Mouse (Mus musculus) neutrophil, adult 65 days (primary cell): ENCODE measurements around the gene Lpcat2. TPM values are rescaled to one million over a fixed set of nuclear protein-coding genes. Genes with fewer than 3 reads are reported as not detected.

Experiments
- total RNA-seq: library from RNA; stranded (reverse); gene quantifications from 2 replicates; pipeline ENCODE4 v1.2.4, GENCODE M21; 2023

The Lpcat2 gene
- total RNA-seq = 149 and 197 TPM in 2 replicates

DNA sequence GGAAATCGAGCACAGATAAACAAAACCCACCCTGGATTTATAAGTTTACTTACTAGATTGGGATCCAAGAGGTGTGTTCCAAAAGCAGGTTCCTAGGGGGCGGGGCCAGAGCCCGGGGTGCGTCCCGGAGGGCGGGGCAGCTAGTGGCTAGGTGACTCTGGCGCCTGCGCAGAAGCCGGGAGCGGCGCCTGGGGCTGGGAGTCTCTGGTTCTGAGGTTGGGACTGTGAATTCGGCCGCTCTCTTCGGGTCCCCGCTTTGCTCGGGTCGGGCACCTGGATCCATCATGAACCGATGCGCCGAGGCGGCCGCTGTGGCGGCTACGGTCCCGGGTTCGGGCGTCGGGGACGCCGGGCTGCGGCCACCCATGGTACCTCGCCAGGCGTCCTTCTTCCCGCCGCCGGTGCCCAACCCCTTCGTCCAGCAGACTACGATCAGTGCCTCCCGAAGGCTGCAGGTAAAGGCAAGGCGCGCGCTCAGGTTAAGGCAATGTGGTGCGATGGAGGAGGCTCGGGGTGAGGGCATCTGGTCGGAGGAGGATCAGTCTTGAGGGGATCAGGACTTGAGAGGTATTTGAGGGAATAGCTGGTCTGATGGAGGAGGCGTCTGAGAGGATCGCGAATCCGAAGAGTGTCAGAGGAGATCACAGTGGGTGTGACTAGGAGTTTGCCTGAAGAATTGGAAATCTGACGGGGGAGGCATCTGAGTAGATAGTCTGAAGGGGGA lies at the start of gene Lpcat2:
Lpcat2 (plus strand) TSS at position 169 of the 724 bp plus-strand sequence.

DNA sequence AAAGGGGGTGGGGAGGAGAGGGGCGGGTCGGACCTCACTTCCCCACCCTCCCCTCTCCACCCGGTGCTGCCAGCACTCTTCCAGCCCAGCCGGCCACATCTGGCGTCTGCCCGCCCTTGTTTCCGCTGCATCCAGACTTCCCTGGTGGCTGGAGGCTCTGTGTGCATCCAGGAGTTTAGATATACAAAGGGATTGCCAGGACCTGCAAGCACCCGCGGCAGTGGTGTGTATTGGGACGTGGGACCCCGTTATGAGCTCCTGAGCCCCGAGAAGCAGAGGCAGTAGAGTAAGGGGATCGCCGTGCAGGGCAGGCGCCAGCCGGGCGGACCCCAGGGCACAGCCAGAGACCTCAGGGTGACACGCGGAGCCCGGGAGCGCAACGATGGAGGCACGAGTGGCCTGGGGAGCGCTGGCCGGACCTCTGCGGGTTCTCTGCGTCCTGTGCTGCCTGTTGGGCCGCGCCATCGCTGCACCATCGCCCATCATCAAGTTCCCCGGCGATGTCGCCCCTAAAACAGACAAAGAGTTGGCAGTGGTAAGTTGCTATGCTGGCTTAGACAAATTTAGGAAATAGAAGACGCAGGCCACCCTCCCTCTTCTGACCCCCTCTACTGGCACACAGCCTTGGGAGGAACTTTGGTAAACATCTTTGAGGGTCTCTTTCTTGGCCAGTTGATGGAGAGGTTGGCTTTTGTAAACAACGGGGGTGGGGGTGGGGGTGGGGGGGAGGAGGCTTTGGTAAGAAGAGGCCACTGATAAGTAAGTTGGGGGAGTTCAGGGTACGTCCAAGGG lies 27.7 kb upstream of the Lpcat2 start, which contains the start of gene Mmp2:
Mmp2 (plus strand) TSS at position 49 of the 792 bp plus-strand sequence.

DNA sequence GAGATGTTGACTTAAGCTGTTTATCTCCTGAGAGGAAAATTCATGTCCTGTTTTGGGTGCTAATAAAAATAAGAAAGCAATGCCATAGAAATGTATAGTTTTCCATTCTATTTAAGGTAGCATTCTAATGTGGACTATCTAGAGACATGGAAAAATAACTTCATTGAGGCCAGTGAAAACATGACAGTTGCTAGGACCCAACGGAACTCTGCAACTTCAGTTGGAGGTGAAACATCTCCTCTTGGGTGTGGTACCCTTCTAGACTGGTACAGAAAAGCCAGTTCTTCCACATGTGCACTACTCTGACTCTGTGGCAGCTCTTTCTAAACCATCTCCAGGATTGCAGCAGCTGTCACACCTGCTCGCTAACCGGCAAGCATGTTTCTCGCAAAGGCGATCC lies 46.0 kb downstream of the Lpcat2 start, which contains the start of gene Capns2:
Capns2 (plus strand) TSS at position 301 of the 400 bp plus-strand sequence.

DNA sequence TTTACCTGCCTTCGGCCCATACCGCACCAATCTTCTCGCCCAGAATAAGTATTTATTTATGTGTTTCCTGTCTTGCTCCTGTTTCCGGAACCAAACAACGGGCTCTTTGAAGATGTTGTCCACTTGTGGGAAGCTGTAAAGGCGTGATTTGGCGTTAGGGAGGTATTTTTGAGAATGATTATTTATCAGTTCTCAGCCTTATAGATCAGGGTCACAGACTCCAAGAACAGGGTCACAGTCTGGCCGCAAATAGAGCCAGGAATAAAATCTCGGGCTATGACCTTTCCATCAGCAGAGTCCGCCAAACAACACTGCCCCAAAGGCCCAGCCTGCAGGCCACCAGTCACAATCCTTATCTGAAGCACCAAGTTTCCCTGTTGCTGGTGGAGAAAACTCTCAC lies 104.6 kb downstream of the Lpcat2 start, which contains the start of gene Slc6a2:
Slc6a2 (plus strand) TSS at position 301 of the 400 bp plus-strand sequence.

Other genes starting within 250 kb of the Lpcat2 start
- gene Irx6, start 181.1 kb upstream of the Lpcat2 start, total RNA-seq = not detected in 2 replicates
- gene Mmp2, start 28.0 kb upstream of the Lpcat2 start, total RNA-seq = 0.54 and 0.57 TPM in 2 replicates
- 20.1 and 36.2 TPM in 2 replicates for gene Capns2, start 46.1 kb downstream of the Lpcat2 start, total RNA-seq
- gene Slc6a2, start 104.7 kb downstream of the Lpcat2 start, total RNA-seq = 2.4 and 4.6 TPM in 2 replicates
- gene Ces1a, start 192.9 kb downstream of the Lpcat2 start, total RNA-seq = not detected in 2 replicates
- not detected in 2 replicates for gene Ces1b, start 224.7 kb downstream of the Lpcat2 start, total RNA-seq